Mouse (Mus musculus) liver, adult 10 weeks (tissue): ENCODE results near the gene Usp7. TPM values are rescaled to one million over a fixed set of nuclear protein-coding genes. Genes with fewer than 3 reads are reported as not detected.

Experiments
- polyA plus RNA-seq: library from polyadenylated mRNA; stranded (reverse); fragments of 350-450 nt; fragmentation: Illumina TruSeq; extraction: RNeasy Lipid Tissue Mini Kit (QIAGEN cat#74804); gene quantifications from one replicate; pipeline ENCODE4 v1.2.3, GENCODE M21; 2014; ENCODE audit warnings: low read depth, low replicate concordance

Gene Usp7
- polyA plus RNA-seq: 59.1 TPM

DNA sequence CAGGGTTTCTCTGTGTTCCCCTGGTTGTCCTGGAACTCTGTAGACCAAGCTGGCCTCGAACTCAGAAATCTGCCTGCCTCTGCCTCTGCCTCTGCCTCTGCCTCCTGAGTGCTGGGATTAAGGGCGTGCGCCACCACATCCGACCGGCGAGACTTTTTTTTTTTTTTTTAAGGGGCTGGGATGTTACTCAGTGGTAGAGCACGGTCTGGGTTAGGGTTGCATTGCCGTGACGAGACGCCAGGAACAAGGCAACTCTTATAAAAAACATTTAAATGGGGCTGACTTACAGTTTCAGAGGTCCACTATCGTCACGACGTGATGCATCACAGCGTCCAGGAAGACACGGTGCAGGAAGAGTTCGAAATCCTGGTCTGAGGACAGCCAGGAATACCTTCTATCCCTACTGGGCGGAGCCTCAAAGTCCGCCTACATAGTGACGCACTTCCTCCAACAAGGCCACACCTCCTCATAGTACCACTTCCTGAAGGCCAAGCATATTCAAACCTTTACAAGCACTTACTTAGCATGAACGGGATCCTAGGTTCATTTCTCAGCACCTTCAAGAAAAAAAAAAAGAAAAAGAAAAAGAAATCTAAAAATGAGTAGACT is at the start of gene Usp7:
Gene Usp7 (minus strand): TSS at position 360 of the 609 bp plus-strand sequence.

DNA sequence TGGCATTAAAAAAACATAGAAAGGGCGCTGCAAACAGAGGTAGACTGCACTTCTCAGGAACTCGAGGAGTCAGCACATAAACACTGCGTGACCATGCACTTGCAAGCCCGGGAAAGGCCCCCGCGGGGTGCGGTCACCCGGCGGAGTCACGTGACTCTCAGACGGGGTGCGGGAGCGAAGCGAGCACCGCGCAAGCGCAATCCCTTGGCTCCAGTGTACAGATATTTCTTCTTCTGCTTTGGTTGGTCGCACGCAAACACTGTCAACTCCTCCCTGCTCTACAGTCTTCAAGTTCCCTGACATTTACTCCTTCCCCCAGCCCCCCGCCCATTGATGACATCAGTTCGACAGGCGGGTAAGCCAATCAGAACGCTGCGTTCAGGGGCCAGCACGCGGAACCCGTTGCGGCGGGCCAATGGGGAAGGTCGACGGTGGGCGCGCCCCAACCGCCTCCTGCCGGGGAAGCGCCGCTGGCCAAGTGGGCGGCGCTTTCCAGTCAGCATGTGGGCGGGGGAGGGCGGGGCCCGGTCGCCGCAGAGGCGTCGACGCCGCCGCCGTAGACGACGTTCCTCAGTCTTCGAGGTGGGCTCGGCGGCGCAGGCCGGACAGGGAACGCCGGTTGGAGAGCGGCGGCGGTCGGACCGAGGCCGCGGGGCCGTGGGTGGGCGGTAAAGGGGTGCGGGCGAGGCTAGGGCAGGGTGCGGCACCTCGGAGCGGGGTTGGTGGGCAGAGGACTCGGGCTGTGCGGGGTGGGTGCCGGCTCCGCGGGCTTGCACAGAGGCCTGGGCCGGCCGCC is 37.7 kb upstream of the Usp7 start, which contains the start of gene 1810013L24Rik:
Gene 1810013L24Rik (plus strand): TSS at position 537 of the 796 bp plus-strand sequence.

DNA sequence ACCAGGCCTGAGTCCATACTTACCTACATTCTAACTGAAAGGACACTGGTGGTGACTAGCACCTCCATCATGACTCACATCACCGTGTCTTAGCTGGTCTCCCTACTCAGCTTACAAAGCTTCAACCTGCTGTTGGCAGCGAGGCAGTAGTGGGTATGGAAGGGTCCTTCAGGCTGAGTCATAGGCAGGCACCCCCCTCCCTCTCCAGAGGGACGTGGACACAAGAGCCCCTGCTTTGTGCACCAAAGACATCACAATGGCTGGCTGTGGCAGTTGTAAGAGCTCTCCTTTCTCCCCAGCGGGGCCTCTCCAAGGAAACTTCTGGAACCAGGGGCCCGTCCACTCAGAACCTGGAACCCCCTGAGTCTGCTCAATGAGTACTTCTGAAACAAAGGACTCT is 111.6 kb downstream of the Usp7 start, which contains the start of gene Gm5767:
Gene Gm5767 (plus strand): TSS at position 301 of the 400 bp plus-strand sequence.

DNA sequence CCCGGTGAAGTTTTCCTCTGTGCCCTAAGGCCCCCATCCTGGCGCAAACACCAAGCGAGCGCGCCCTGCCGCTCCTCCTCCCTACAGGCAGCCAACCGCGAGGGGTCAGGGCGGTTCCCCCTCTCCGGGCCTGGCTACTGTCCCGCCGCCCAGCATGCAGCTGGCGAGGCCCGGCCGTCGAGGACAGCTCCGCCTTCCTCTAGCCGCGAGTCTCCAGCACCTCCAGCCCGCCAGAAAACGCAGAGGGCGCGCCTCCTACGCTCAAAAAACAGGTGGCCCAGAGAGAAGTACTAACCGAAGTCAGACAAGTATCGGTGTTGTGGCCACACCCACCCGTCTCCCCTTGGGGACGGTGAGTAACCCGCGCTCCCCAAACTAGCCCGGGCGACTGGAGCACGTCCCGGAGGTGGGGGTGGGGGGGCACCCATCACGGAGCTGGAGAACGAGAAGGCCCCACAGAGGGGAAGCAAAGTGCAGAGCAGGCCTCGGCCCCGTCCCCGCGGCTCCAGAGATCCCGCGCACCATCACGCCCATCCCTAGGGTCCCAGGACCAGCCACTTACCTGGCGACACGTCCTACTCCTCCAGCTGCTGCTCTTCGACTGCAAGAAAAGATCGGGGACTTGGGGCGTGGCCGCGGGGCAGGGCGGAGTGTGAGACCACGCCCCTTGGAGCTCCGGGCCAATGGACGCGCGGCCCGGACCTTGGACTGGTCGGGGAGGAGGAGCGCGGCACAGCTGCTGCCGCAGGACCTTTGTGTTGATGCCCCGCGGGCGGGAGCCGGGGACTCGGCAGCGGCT is 120.4 kb downstream of the Usp7 start, which contains the start of gene Carhsp1:
Gene Carhsp1 (minus strand): TSS at position 605 of the 799 bp plus-strand sequence.

Other genes with a start within 250 kb of the Usp7 start
- 107 TPM for gene Pmm2, start 154.6 kb downstream of the Usp7 start, polyA plus RNA-seq
- gene Tmem186, start 154.6 kb downstream of the Usp7 start, polyA plus RNA-seq: 3.8 TPM
- 27.2 TPM for gene Carhsp1, start 120.2 kb downstream of the Usp7 start, polyA plus RNA-seq
- gene Gm5767, start 111.5 kb downstream of the Usp7 start, polyA plus RNA-seq: not detected
- 54.4 TPM for gene 1810013L24Rik, start 37.8 kb upstream of the Usp7 start, polyA plus RNA-seq